1 mouse cellular context compared by ENCODE assay signal in genomic region chr11:59895316-59895715, GRCm38 (mm10).
TF ChIP-seq lines count a peak whose summit lies in the region.

No protein-coding gene starts in this region.

TF ChIP-seq in CH12.LX, 34 proteins besides CTCF, POLR2A, EP300 and RAD21:
- peak; percentile 59 for TF ChIP-seq GABPA (IDR thresholded peaks at IDR 0.05; ENCODE audit: insufficient replicate concordance, low read depth, low read length)
- TF ChIP-seq MXI1 (IDR thresholded peaks at IDR 0.05; ENCODE audit: low read depth, low read length), result peak; percentile 44; the same call in 1 of the 2 replicates
- peak; percentile 76 for TF ChIP-seq BHLHE40 (IDR thresholded peaks at IDR 0.05; ENCODE audit: low read depth, low read length)
- no peak for TF ChIP-seq MYC (IDR thresholded peaks at IDR 0.05; ENCODE audit: low read depth, low read length)
- TF ChIP-seq JUND (conservative IDR thresholded peaks at IDR 0.05; ENCODE audit: low read depth, low read length), result no peak
- 0 out of 2 replicates have a peak, but pooled peaks have one; percentile 22 for TF ChIP-seq MAFK (IDR thresholded peaks at IDR 0.05; ENCODE audit: insufficient replicate concordance, low read length)
- peak; percentile 53; the same call in 1 of the 2 replicates for TF ChIP-seq TCF12 (IDR thresholded peaks at IDR 0.05; ENCODE audit: low read depth, low read length)
- TF ChIP-seq ZKSCAN1 (IDR thresholded peaks at IDR 0.05; ENCODE audit: borderline replicate concordance, low read depth, low read length), result no peak
- TF ChIP-seq ETS1 (conservative IDR thresholded peaks at IDR 0.05; ENCODE audit: low read depth, low read length), result peak; percentile 97
- TF ChIP-seq NRF1 (IDR thresholded peaks at IDR 0.05; ENCODE audit: low read depth, low read length), result no peak
- TF ChIP-seq MEF2A (IDR thresholded peaks at IDR 0.05; ENCODE audit: borderline replicate concordance, low read depth, low read length), result peak; percentile 81
- TF ChIP-seq MAZ (IDR thresholded peaks at IDR 0.05; ENCODE audit: low read depth, low read length), result 0 out of 2 replicates have a peak, but pooled peaks have one; percentile 55
- TF ChIP-seq NELFE (IDR thresholded peaks at IDR 0.05; ENCODE audit: low read depth, low read length), result no peak
- no peak for TF ChIP-seq CHD1 (IDR thresholded peaks at IDR 0.05; ENCODE audit: low read depth, low read length)
- peak; percentile 55; the same call in 1 of the 2 replicates for TF ChIP-seq IRF4 (IDR thresholded peaks at IDR 0.05; ENCODE audit: low read depth, low read length)
